Mouse (Mus musculus): ENCODE results near the gene Ednra.

Ednra gene

DNA sequence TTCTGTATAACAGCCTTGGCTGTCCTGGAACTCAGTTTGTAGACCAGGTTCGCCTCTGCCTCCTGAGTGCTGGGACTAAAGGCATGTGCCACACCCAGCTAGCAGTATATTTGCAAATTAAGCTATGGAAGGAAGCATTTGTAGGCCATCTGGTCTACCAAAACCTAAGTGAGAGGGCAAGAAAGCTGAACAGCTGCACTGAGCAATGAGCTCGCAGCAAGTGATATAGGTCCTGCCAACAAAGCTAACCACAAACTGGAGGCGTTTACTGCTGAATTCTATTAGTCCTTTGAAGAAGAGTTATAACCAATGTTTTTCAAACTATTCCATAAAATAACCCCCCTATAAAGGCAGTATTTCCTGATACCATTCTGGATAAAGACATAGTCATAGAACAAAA lies 86.7 kb downstream of the Ednra start:
- DNase-seq: peak; percentile 16

- peak; percentile 48 for DNase-seq
Measured at GRCm38 (mm10) chr8:77634035-77634434, 90.2 kb downstream of the Ednra start.

GRCm38 (mm10) chr8:77633211-77633610 lies 91.1 kb downstream of the Ednra start:
- DNase-seq: no peak

GRCm38 (mm10) chr8:77630691-77631090 lies 93.6 kb downstream of the Ednra start:
- peak; percentile 58 for DNase-seq

GRCm38 (mm10) chr8:77629858-77630537 lies 94.3 kb downstream of the Ednra start:
- DNase-seq: peak; percentile 89

- peak; percentile 64 for DNase-seq
Measured at GRCm38 (mm10) chr8:77623677-77624209, 100.5 kb downstream of the Ednra start.

DNA sequence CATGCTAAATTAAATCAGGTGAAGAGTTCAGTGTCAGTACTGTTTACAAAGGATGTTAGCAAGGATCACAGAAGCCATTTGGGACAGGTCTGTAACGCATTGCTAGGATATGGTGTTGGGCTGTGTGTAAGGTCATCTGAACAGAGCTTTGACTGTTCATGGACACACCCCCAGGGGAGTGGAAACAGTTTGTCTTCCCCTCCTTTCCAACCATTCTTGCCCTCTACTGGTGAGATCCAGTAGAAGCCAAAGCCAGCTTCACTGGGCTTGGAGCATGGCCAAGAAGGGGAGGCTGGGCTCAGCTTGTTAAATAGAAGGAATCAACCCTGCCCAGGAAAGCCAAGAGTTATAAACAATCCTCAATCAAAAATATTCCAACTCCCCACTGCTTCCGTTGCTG lies 106.3 kb downstream of the Ednra start:
- DNase-seq: peak; percentile 94
